Mouse (Mus musculus): ENCODE measurements around the gene Banp. TPM values are rescaled to one million over a fixed set of nuclear protein-coding genes. Genes with fewer than 3 reads are reported as not detected.

Gene Banp
- total and polyA plus RNA-seq, 3 experiments: 14.9 to 34.2 (median 25.7) TPM

DNA sequence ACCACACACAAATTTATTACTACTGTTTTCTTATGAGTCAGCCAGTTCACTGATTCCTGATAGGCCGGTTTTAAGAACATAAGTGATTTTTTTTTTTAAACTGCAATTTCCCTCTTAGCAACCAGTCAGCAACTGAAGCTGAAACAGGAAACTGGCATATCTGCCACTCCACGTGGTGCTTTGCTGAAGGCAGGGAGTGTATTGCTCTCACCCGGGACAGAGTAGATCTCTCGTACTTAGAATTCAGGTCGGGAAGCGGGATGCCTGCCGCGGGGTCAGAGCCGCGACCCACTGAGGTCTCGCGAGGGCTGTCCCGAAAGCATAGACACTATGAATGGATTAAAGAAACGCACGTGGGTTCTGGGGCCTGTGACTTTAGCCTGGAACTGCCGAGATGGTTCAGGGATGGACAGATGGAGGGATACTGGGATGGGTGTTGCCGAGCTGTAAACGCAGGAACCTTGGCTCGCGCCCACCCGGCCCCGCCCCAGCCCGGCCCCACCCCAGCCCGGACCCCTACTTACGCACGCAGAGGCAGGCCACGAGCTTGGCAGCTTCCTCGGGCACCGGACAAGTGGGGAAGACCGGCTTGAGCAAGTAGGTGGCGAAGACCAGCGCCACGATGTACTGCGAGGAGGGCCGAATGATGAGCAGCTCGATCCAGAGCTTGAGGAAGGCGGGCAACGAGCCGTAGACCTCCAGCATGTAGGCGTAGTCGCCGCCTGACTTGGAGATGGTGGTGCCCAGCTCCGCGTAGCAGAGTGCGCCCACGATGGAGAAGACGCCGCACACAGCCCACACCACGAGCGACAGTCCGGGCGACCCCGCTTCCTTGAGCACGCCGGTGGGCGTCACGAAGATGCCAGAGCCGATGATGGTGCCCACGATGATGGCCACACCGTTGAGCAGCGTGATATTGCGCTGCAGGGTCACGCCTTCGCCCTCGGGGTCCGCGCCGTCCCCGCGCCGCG, 42.7 kb upstream of the Banp start:
- peak overlapping the region; percentile 13; the same call in 1 of the 2 replicates for H3K4me2 ChIP-seq (ENCODE audit: insufficient read depth, low read depth, poor library complexity, severe bottlenecking)
- DNase-seq (ENCODE audit: extremely low read depth): peak; percentile 45
- TF ChIP-seq UBTF (IDR thresholded peaks at IDR 0.05; ENCODE audit: low read depth, low read length) (no peak), CHD2 (IDR thresholded peaks at IDR 0.05; ENCODE audit: low read length) (peak; percentile 49; the same call in 1 of the 2 replicates), CHD1 (IDR thresholded peaks at IDR 0.05; ENCODE audit: low read depth, low read length) (no peak), ZMIZ1 (IDR thresholded peaks at IDR 0.05; ENCODE audit: low read depth, low read length) (no peak), USF1 (IDR thresholded peaks at IDR 0.05; ENCODE audit: low read depth, low read length) (no peak), RCOR1 (conservative IDR thresholded peaks at IDR 0.05; ENCODE audit: low read depth, low read length) (no peak), POLR2AphosphoS2 (IDR thresholded peaks at IDR 0.05; ENCODE audit: low read depth, low read length) (no peak; the same call in none of the 2 replicates), IRF4 (IDR thresholded peaks at IDR 0.05; ENCODE audit: low read depth, low read length) (no peak), ELF1 (IDR thresholded peaks at IDR 0.05; ENCODE audit: low read depth, low read length) (no peak), TBP (conservative IDR thresholded peaks at IDR 0.05; ENCODE audit: low read depth, low read length) (no peak), SIN3A (IDR thresholded peaks at IDR 0.05; ENCODE audit: low read length) (peak; percentile 89), TCF12 (IDR thresholded peaks at IDR 0.05; ENCODE audit: low read depth, low read length) (no peak), NELFE (IDR thresholded peaks at IDR 0.05; ENCODE audit: low read depth, low read length) (no peak), KAT2A (IDR thresholded peaks at IDR 0.05; ENCODE audit: insufficient replicate concordance, low read length) (no peak), BHLHE40 (IDR thresholded peaks at IDR 0.05; ENCODE audit: low read depth, low read length) (no peak), MXI1 (IDR thresholded peaks at IDR 0.05; ENCODE audit: low read depth, low read length) (peak; percentile 98), PAX5 (IDR thresholded peaks at IDR 0.05; ENCODE audit: low read length) (no peak), MAFK (IDR thresholded peaks at IDR 0.05; ENCODE audit: insufficient replicate concordance, low read length) (no peak), MAZ (IDR thresholded peaks at IDR 0.05; ENCODE audit: low read depth, low read length) (no peak), EP300 (IDR thresholded peaks at IDR 0.05; ENCODE audit: low read length) (no peak), MEF2A (IDR thresholded peaks at IDR 0.05; ENCODE audit: borderline replicate concordance, low read depth, low read length) (no peak), HCFC1 (IDR thresholded peaks at IDR 0.05; ENCODE audit: low read depth, low read length) (peak; percentile 21; the same call in 1 of the 2 replicates), ZC3H11A (IDR thresholded peaks at IDR 0.05; ENCODE audit: low read depth, low read length) (no peak), ZKSCAN1 (IDR thresholded peaks at IDR 0.05; ENCODE audit: borderline replicate concordance, low read depth, low read length) (no peak), NRF1 (IDR thresholded peaks at IDR 0.05; ENCODE audit: low read depth, low read length) (no peak), GABPA (IDR thresholded peaks at IDR 0.05; ENCODE audit: insufficient replicate concordance, low read depth, low read length) (no peak), ZNF384 (IDR thresholded peaks at IDR 0.05; ENCODE audit: low read depth, low read length) (peak; percentile 55), MYC (IDR thresholded peaks at IDR 0.05; ENCODE audit: low read depth, low read length) (peak; percentile 88), JUND (conservative IDR thresholded peaks at IDR 0.05; ENCODE audit: low read depth, low read length) (no peak), ETS1 (conservative IDR thresholded peaks at IDR 0.05; ENCODE audit: low read depth, low read length) (no peak), MAX (IDR thresholded peaks at IDR 0.05; ENCODE audit: low read length) (peak; percentile 89), USF2 (conservative IDR thresholded peaks at IDR 0.05; ENCODE audit: low read depth, low read length) (no peak), POLR2A (IDR thresholded peaks at IDR 0.05; ENCODE audit: low read depth, low read length) (no peak), JUN (IDR thresholded peaks at IDR 0.05; ENCODE audit: insufficient read depth, low read depth, low read length) (no peak), SMC3 (IDR thresholded peaks at IDR 0.05; ENCODE audit: low read depth, low read length) (no peak), E2F4 (IDR thresholded peaks at IDR 0.05; ENCODE audit: insufficient replicate concordance, low read depth, low read length) (no peak), CTCF (conservative IDR thresholded peaks at IDR 0.05 in 1 of 2, IDR thresholded peaks at IDR 0.05 in 1 of 2; ENCODE audit: low read depth in 2 of 2, low read length in 2 of 2) (no peak)
- in situ Hi-C loops (cut with MboI; ENCODE audit: low pct_ligation_motif_present, low pct_unique_long_range_greater_than_20kb, low sequenced_read_pairs) (loop anchor here (5.0 kb wide), 1 partner anchor 55 kb away; no protein-coding TSS in a partner anchor), dilution Hi-C loops (cut with MboI; ENCODE audit: extremely low pct_ligation_motif_present, extremely low pct_unique_long_range_greater_than_20kb, low sequenced_read_pairs) (no loop called here)
- H3K27ac ChIP-seq (ENCODE audit: insufficient read depth, low read depth): peak overlapping the region; percentile 37
- H3K4me1 ChIP-seq (ENCODE audit: control insufficient read depth in 1 of 2, insufficient read depth in 2 of 2): peaks cover 22 to 41% of the 10 kb centered on the region in 2 experiments
- peaks cover 37 to 47% of the 10 kb centered on the region in 2 experiments for H3K36me3 ChIP-seq (replicated peaks in 1 of 2; ENCODE audit: control insufficient read depth in 1 of 2, insufficient read depth in 1 of 2, low read length in 1 of 2)
- peak overlapping the region; percentile 79 to 100 (median 98) for H3K4me3 ChIP-seq (replicated peaks in 1 of 3; ENCODE audit: low read depth in 2 of 3, low read length in 2 of 3, poor library complexity in 1 of 3)
- peaks cover 72% of the 10 kb centered on the region for H3K79me2 ChIP-seq (replicated peaks; ENCODE audit: control insufficient read depth, extremely low read depth, insufficient read depth, poor library complexity, severe bottlenecking)
- H3K9me3 ChIP-seq (replicated peaks; ENCODE audit: low read length): no peaks in the 10 kb centered on the region
- peak overlapping the region; percentile 89 for H3K9ac ChIP-seq (ENCODE audit: insufficient read depth, low read depth)
- H3K27me3 ChIP-seq (replicated peaks): no peaks in the 10 kb centered on the region
